Mouse (Mus musculus): ENCODE data around the gene Nebl. TPM values are rescaled to one million over a fixed set of nuclear protein-coding genes. Genes with fewer than 3 reads are reported as not detected.

Nebl gene
- total RNA-seq, 2 experiments from 2014 or later = 0.32 to 0.81 TPM

Small RNA genes lying within 50 kb of the gene (microRNA-seq; reads per million reads assigned to microRNA genes)
- gene Mir6419 = not detected

All from gastrocnemius, adult 18-20 months (tissue).